In the genomic region with DNA sequence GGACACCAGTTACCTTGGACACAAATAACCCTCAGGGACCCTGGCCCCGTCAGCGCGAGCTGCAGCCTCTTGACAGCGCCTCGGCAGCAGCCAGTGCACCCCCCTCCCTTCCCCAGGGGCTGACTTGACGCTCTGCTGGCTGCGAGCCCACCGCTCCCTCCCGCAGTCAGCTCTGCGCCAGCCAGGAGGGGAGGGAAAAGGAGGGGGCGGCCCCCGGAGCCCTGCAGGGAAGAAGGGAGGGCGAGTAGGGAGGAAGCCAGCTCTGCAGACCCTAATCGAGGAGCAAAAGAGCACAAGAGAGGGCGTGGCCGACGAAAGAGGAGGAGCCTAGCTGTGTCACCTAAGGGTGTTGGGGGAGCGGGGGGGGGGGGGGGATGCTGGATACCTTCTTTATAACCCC, we compare ENCODE assay signal across 8 mouse cellular contexts. TPM values are rescaled to one million over a fixed set of nuclear protein-coding genes. Genes with fewer than 3 reads are reported as not detected.
A peak's percentile ranks its signal among the peaks of the same experiment; 100 is the strongest.
DNase-seq lines count a peak whose midpoint lies in the region; ATAC-seq and TF ChIP-seq lines count a peak whose summit lies in the region.

No protein-coding gene starts in this region.

- in situ Hi-C loops in ES-E14 (cut with MboI; ENCODE audit: low sequenced_read_pairs in 2 of 2, unreplicated experiment in 2 of 2) = no loop called here

- H3K4me2 ChIP-seq in forebrain, embryonic 16.5 days (ENCODE audit: low read length) = peak overlapping the region; percentile 54
- peak overlapping the region; percentile 58 for H3K4me2 ChIP-seq in lung, embryonic 16.5 days (ENCODE audit: low read depth, low read length)

- ATAC-seq in forebrain, embryonic 16.5 days = peak; percentile 39
- ATAC-seq in lung, embryonic 16.5 days (ENCODE audit: low read depth) = peak; percentile 51
- ATAC-seq in megakaryocyte-erythroid progenitor cell, adult 5-6 weeks (replicated peaks; ENCODE audit: low FRiP score, low TSS enrichment, poor library complexity, severe bottlenecking) = no peak

- H3K36me3 ChIP-seq in ES-E14 (ENCODE audit: control insufficient read depth, insufficient read depth, low read length, poor library complexity, severe bottlenecking) = no peaks in the 10 kb centered on the region
- no peaks in the 10 kb centered on the region for H3K36me3 ChIP-seq in forebrain, embryonic 16.5 days (ENCODE audit: control insufficient read depth, insufficient read depth)
- no peaks in the 10 kb centered on the region for H3K36me3 ChIP-seq in lung, embryonic 16.5 days (ENCODE audit: control insufficient read depth, insufficient read depth, low read length)

- H3K4me3 ChIP-seq in ES-E14 (ENCODE audit: insufficient read depth in 1 of 2, low read depth in 1 of 2, low read length in 2 of 2, poor library complexity in 1 of 2, severe bottlenecking in 1 of 2) = peak overlapping the region; percentile 43 to 45
- H3K4me3 ChIP-seq in forebrain, embryonic 16.5 days (replicated peaks; ENCODE audit: low read length) = peak overlapping the region; percentile 28
- peak overlapping the region; percentile 33 for H3K4me3 ChIP-seq in lung, embryonic 16.5 days (ENCODE audit: low read length)

- peaks cover 11 to 21% of the 10 kb centered on the region in 2 experiments; a peak in 3 of 4 replicates for H3K4me1 ChIP-seq in ES-E14 (ENCODE audit: control insufficient read depth in 2 of 2, insufficient read depth in 2 of 2, low read length in 2 of 2, poor library complexity in 1 of 2)
- H3K4me1 ChIP-seq in forebrain, embryonic 16.5 days (replicated peaks; ENCODE audit: control insufficient read depth, insufficient read depth, low read length) = peaks cover 43% of the 10 kb centered on the region
- peaks cover 42% of the 10 kb centered on the region for H3K4me1 ChIP-seq in lung, embryonic 16.5 days (replicated peaks; ENCODE audit: control insufficient read depth, insufficient read depth, low read length)

- no peaks in the 10 kb centered on the region for H3K9me3 ChIP-seq in ES-E14 (ENCODE audit: control insufficient read depth, insufficient read depth, low read depth, low read length)
- H3K9me3 ChIP-seq in forebrain, embryonic 16.5 days (ENCODE audit: control insufficient read depth, low read length) = no peaks in the 10 kb centered on the region
- H3K9me3 ChIP-seq in lung, embryonic 16.5 days (ENCODE audit: control insufficient read depth, low read length) = no peaks in the 10 kb centered on the region

- whole genome bisulfite sequencing in forebrain, embryonic 16.5 days = 1% methylated on average over 13 of the region's 18 CpGs
- WGBS in lung, embryonic 16.5 days = 0% methylated on average over 9 of the region's 18 CpGs

- H3K27ac ChIP-seq in ES-E14 (ENCODE audit: insufficient read depth, low read depth, low read length, poor library complexity, severe bottlenecking) = no peak overlapping the region
- peak overlapping the region; percentile 94 for H3K27ac ChIP-seq in forebrain, embryonic 16.5 days (ENCODE audit: low read length)
- H3K27ac ChIP-seq in lung, embryonic 16.5 days (ENCODE audit: low read length) = peak overlapping the region; percentile 100

- intact Hi-C loops in heart, postnatal 14 days (cut with DNase I) = loop anchor here (2.0 to 10.0 kb wide), 3 partner anchors 223 to 283 kb away; partner anchors contain the start of gene Lexm

- H3K27me3 ChIP-seq in forebrain, embryonic 16.5 days (replicated peaks; ENCODE audit: control insufficient read depth, insufficient read depth, low read length) = no peaks in the 10 kb centered on the region
- H3K27me3 ChIP-seq in lung, embryonic 16.5 days (ENCODE audit: control insufficient read depth, insufficient read depth, low read depth, low read length) = no peaks in the 10 kb centered on the region

- DNase-seq in ES-E14 (ENCODE audit: low read depth, low spot score) = no peak
- peak; percentile 72 for DNase-seq in cerebellum, adult 11-12 months
- peak; percentile 80 to 81 for DNase-seq in heart, postnatal 14 days
- peak; percentile 65 to 68 for DNase-seq in layer of hippocampus, adult 18-20 months (ENCODE audit: low spot score in 2 of 2)
- peak; percentile 87 to 89 for DNase-seq in right cerebral cortex, postnatal 10 days (ENCODE audit: low spot score in 2 of 2)

- H3K9ac ChIP-seq in ES-E14 (ENCODE audit: insufficient read depth, low read depth, low read length, poor library complexity, severe bottlenecking) = peak overlapping the region; percentile 33; the same call in 1 of the 2 replicates
- peak overlapping the region; percentile 46 for H3K9ac ChIP-seq in forebrain, embryonic 16.5 days (replicated peaks; ENCODE audit: low read depth, low read length)
- peak overlapping the region; percentile 38 for H3K9ac ChIP-seq in lung, embryonic 16.5 days (ENCODE audit: low read length)

TF ChIP-seq in ES-E14, 5 proteins besides CTCF, POLR2A, EP300 and RAD21:
- TF ChIP-seq HCFC1 (IDR thresholded peaks at IDR 0.05; ENCODE audit: borderline replicate concordance, insufficient read depth, low read length) = no peak
- no peak for TF ChIP-seq CHD2 (IDR thresholded peaks at IDR 0.05; ENCODE audit: low read depth, low read length)
- no peak for TF ChIP-seq ZNF384 (IDR thresholded peaks at IDR 0.05; ENCODE audit: low read depth, low read length)
- TF ChIP-seq MAFK (IDR thresholded peaks at IDR 0.05; ENCODE audit: insufficient read depth, low read depth, low read length) = no peak
- TF ChIP-seq ZC3H11A (IDR thresholded peaks at IDR 0.05; ENCODE audit: borderline replicate concordance, low read depth, low read length) = no peak

RNA-seq across cellular contexts. Expression of gene Acot11, which starts 33.2 kb away (rescaled TPM):
- total RNA-seq in ES-E14 (2012; rRNA removed) = 2.1 and 2.5 TPM in 2 replicates
- polyA plus RNA-seq in forebrain, embryonic 16.5 days (2015; fragmentation: Nextera tagmentation; extraction: Ambion mirVana) = 1.1 and 1.5 TPM in 2 replicates
- total RNA-seq in heart, postnatal 14 days (2021) = 10 to 100 TPM; 27.8 to 30.3 TPM
- 10 to 100 TPM; 46.7 to 52.6 TPM for total RNA-seq in layer of hippocampus, adult 18-20 months (2021)
- 2.1 and 2.4 TPM in 2 replicates for polyA plus RNA-seq in lung, embryonic 16.5 days (2015; fragmentation: Nextera tagmentation; extraction: Ambion mirVana)
- total RNA-seq in megakaryocyte-erythroid progenitor cell, adult 5-6 weeks (2014; fragmentation: Nextera tagmentation) = 1.0 and 2.1 TPM in 2 replicates
- 0.99 and 1.0 TPM in 2 replicates for total RNA-seq in megakaryocyte-erythroid progenitor cell, adult 5-6 weeks (2017)
